Mouse (Mus musculus) bone marrow, adult 2 months (tissue): ENCODE measurements around the gene Ncam2. TPM values are rescaled to one million over a fixed set of nuclear protein-coding genes. Genes with fewer than 3 reads are reported as not detected.

Experiments
- H3K27ac ChIP-seq: fragments of 200-500 bp; 2 replicates; pipeline ENCODE4 v1.5.1; 2012; ENCODE audit warnings: low read depth, mild to moderate bottlenecking, control low read depth, inconsistent platforms, low read length; ENCODE audit not compliant: control insufficient read depth, poor library complexity, insufficient read depth
- H3K4me1 ChIP-seq: fragments of 200-500 bp; 2 replicates; pipeline ENCODE4 v1.6.1; 2011; ENCODE audit warnings: low read length; ENCODE audit not compliant: control insufficient read depth, insufficient read depth
- H3K4me3 ChIP-seq: fragments of 200-500 bp; replicated peaks from 2 replicates; pipeline ENCODE3; 2011; ENCODE audit warnings: mild to moderate bottlenecking, low read depth, low read length, control low read depth; ENCODE audit not compliant: control insufficient read depth
- CTCF ChIP-seq: fragments of 200-500 bp; IDR thresholded peaks from 2 replicates; pipeline ENCODE4 v1.5.1; 2011; ENCODE audit warnings: low read length, control low read depth; ENCODE audit not compliant: control insufficient read depth, insufficient read depth
- POLR2A ChIP-seq: fragments of 200-500 bp; IDR thresholded peaks from 2 replicates; pipeline ENCODE4 v1.6.1; 2011; ENCODE audit warnings: low read depth, mild to moderate bottlenecking, control low read depth, low read length, borderline replicate concordance; ENCODE audit not compliant: control insufficient read depth
- WGBS: fragments of 180-500 bp; shearing (Covaris S2); methylation state at CpG from one replicate; pipeline ENCODE4 v1.1.7; 2018; 5-methylcytosine and 5-hydroxymethylcytosine counted together
- polyA plus RNA-seq: library from polyadenylated mRNA; stranded (reverse); fragments of >200 nt; gene quantifications from 2 replicates; pipeline ENCODE4 v1.2.4, GENCODE M21; 2011; ENCODE audit warnings: low replicate concordance; ENCODE audit not compliant: missing spikeins, insufficient read depth, insufficient read length

The Ncam2 gene
- polyA plus RNA-seq, 1 experiment = not detected

GRCm38 (mm10) chr16:81273597-81274360, 73.3 kb downstream of the Ncam2 start:
- TF ChIP-seq CTCF = no peak
- H3K4me3 ChIP-seq = no peak overlapping the region
- no peak overlapping the region for H3K27ac ChIP-seq
- H3K4me1 ChIP-seq = no peaks in the 10 kb centered on the region
- WGBS = 83% methylated on average over 2 of the region's 2 CpGs

DNA sequence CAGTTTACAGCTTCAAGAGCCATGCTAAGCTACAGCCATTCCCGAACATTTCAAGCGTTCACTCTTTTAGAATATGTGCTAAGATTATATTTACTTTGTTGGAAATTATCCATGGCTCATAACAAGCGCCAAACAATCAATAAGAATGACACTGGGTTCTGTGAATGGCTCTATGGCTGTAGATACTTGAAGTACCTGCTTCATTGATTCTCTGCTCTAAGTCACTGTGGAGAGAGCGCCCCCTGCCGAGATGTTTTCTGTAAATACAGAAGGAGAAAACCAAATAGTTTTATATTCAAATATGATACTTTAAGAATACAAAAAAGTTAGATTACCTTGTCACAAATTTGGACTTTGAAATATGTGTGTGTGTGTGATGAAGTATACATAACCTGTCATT, 83.7 kb downstream of the Ncam2 start:
- Histone ChIP-seq H3K4me1 (no peaks in the 10 kb centered on the region), H3K27ac (no peak overlapping the region), H3K4me3 (no peak overlapping the region)
- TF ChIP-seq POLR2A (no peak), CTCF (no peak)
- WGBS = 37% methylated on average over 5 of the region's 5 CpGs

GRCm38 (mm10) chr16:81284859-81285837, 84.7 kb downstream of the Ncam2 start:
- WGBS = 75% methylated on average over 7 of the region's 7 CpGs
- TF ChIP-seq POLR2A (no peak), CTCF (no peak)
- Histone ChIP-seq H3K4me3 (no peak overlapping the region), H3K4me1 (no peaks in the 10 kb centered on the region), H3K27ac (no peak overlapping the region)

DNA sequence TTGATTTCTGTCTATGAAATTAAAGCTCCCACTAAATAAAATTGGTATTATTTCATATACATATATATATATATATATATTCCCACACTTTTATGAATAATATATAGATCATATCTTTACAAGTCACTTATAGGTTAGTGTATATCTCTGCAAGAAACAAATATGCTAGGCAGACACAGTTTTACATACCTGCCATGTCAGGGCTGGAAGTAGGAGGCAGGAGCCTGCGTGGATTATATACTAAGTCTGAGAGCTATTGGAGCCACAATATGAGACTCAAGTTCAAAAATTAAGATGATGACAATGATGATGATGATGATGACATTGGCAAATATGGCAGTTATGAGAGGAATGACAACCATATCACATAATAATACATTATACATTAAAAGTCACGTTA, 85.4 kb downstream of the Ncam2 start:
- 83% methylated on average over 2 of the region's 2 CpGs for WGBS
- Histone ChIP-seq H3K4me1 (no peaks in the 10 kb centered on the region), H3K4me3 (no peak overlapping the region), H3K27ac (no peak overlapping the region)
- TF ChIP-seq POLR2A (no peak), CTCF (no peak)

DNA sequence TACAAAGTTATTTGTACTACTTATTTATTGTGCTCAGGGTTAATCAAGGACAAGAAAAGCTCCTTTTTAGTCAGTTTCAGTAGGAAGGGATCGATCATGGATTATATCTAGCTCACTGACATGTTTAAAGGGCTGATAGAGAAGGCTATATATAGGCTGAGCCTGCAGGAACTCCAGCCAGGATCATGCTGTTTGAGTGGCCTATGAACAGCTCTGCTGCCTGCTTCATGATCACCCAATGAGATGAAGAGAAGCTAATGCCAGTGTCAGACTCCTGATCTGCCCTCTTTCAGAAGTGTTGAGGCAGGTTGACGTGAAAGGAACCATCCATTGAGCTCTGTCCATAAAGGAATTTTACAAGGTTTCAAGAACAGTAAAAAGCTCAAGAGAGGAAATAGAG, 103.3 kb downstream of the Ncam2 start:
- H3K4me3 ChIP-seq = no peak overlapping the region
- TF ChIP-seq POLR2A (no peak), CTCF (no peak)
- 70% methylated on average over 2 of the region's 2 CpGs for WGBS
- H3K27ac ChIP-seq = no peak overlapping the region
- H3K4me1 ChIP-seq = no peaks in the 10 kb centered on the region

DNA sequence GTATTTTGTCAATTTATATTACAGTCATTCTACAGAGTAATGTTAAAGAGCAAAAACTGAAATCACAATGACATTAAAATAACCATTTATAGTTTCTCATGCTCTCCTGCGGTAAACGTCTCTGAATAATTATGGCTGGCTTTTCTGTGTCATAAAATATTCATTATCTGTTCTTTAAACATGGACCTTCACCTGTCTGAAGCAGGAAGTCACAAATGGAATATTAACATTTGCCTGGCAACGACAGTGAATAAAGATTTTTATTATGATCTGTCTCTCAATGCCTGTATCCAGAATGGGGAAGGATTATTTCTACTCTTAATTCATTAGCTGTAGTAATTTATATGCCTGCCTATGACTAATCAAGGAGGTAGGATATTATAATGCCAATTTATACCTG, 108.7 kb downstream of the Ncam2 start:
- WGBS = 79% methylated on average over 3 of the region's 3 CpGs
- no peaks in the 10 kb centered on the region for H3K4me1 ChIP-seq
- H3K4me3 ChIP-seq = no peak overlapping the region
- no peak overlapping the region for H3K27ac ChIP-seq
- no peak for TF ChIP-seq POLR2A

GRCm38 (mm10) chr16:81319037-81319436, 118.5 kb downstream of the Ncam2 start:
- no peaks in the 10 kb centered on the region for H3K4me1 ChIP-seq
- TF ChIP-seq POLR2A (no peak), CTCF (no peak)
- no peak overlapping the region for H3K4me3 ChIP-seq
- no peak overlapping the region for H3K27ac ChIP-seq
- 84% methylated on average over 1 of the region's 1 CpGs for WGBS

DNA sequence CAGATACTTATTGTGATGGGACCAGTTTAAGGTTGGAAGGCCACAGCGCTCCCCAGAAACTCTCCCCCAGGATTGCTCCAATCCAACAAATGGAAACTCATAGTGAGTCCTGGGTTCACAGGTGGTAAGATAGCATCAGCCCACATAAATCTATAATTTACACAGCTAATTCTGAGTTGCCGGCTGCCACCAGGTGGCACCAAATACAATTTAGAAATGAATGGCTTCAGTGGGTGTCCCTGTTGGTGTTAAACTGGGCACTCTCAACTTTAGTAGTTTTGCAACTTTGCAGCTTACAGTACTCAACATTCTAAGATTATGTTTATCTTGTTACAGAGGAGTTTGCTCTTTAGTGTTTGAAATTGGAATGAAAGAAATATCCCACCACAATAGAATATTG, 130.0 kb downstream of the Ncam2 start:
- Histone ChIP-seq H3K4me3 (no peak overlapping the region), H3K4me1 (no peaks in the 10 kb centered on the region), H3K27ac (no peak overlapping the region)
- WGBS = 11% methylated on average over 2 of the region's 2 CpGs
- no peak for TF ChIP-seq CTCF
- no peak for TF ChIP-seq POLR2A
